Mouse (Mus musculus) liver, embryonic 15.5 days (tissue): ENCODE data around the gene Neurog1. TPM values are rescaled to one million over a fixed set of nuclear protein-coding genes. Genes with fewer than 3 reads are reported as not detected.

Experiments used
- ATAC-seq: fragments of 200-750 bp; cut with Nextera tagmentation; 2 replicates; pipeline ENCODE4 v1.8.0; 2017; ENCODE audit warnings: moderate number of reproducible peaks, mild to moderate bottlenecking, moderate library complexity; ENCODE audit not compliant: insufficient read depth
- H3K27ac ChIP-seq: fragments of 300-500 bp; sonication (generic); replicated peaks from 2 replicates; pipeline ENCODE4 v1.5.1; 2015; ENCODE audit warnings: mild to moderate bottlenecking, inconsistent platforms
- H3K27me3 ChIP-seq: fragments of 300-500 bp; sonication (generic); 2 replicates; pipeline ENCODE4 v1.6.1; 2015; ENCODE audit warnings: mild to moderate bottlenecking, inconsistent platforms
- H3K36me3 ChIP-seq: fragments of 300-500 bp; sonication (generic); replicated peaks from 2 replicates; pipeline ENCODE4 v1.6.1; 2015; ENCODE audit warnings: moderate library complexity, mild to moderate bottlenecking, inconsistent platforms
- H3K4me1 ChIP-seq: fragments of 300-500 bp; sonication (generic); replicated peaks from 2 replicates; pipeline ENCODE4 v1.6.1; 2015; ENCODE audit warnings: inconsistent platforms
- H3K4me2 ChIP-seq: fragments of 300-500 bp; sonication (generic); 2 replicates; pipeline ENCODE4 v1.6.1; 2015; ENCODE audit warnings: moderate library complexity, mild to moderate bottlenecking, inconsistent platforms
- H3K4me3 ChIP-seq: fragments of 300-500 bp; sonication (generic); replicated peaks from 2 replicates; pipeline ENCODE4 v1.5.1; 2015; ENCODE audit warnings: mild to moderate bottlenecking, inconsistent platforms
- H3K9ac ChIP-seq: fragments of 300-500 bp; sonication (generic); 2 replicates; pipeline ENCODE4 v1.6.1; 2015; ENCODE audit warnings: moderate library complexity, mild to moderate bottlenecking, inconsistent platforms
- H3K9me3 ChIP-seq: fragments of 300-500 bp; sonication (generic); replicated peaks from 2 replicates; pipeline ENCODE4 v1.6.1; 2016; ENCODE audit warnings: inconsistent platforms
- WGBS: fragments of 180-500 bp; shearing (Covaris S2); methylation state at CpG from one replicate; pipeline ENCODE4 v1.1.7; 2015; ENCODE audit warnings: mixed read lengths; ENCODE audit not compliant: insufficient replicate concordance; 5-methylcytosine and 5-hydroxymethylcytosine counted together
- polyA plus RNA-seq: library from polyadenylated mRNA; unstranded; fragments of >200 nt; fragmentation: Nextera tagmentation; extraction: Ambion mirVana; gene quantifications from 2 replicates; pipeline ENCODE4 v1.2.1, GENCODE M21; 2015

The Neurog1 gene
- polyA plus RNA-seq, 1 experiment from 2014 or later: not detected

DNA sequence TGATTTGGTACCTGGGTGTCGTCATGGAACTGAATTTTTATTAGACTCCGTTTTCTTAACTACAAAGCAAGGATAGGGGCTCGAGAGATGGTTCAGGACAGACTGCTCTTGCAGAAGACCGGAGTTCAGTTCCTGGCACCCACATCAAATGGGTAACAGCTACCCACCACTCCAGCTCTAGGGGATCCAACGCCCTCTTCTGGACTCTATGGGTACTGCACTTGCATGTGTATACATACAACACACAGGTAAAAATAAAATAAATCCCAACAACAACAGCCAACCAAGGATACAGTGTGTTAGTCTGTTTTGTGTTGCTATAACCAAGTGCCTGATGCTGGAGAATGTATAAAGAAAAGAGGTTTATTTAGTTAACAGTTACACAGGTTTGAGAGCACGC, 28.4 kb upstream of the Neurog1 start:
- H3K36me3 ChIP-seq: no peaks in the 10 kb centered on the region
- no peaks in the 10 kb centered on the region for H3K4me1 ChIP-seq
- no peak overlapping the region for H3K4me2 ChIP-seq
- no peak for ATAC-seq
- H3K27ac ChIP-seq: no peak overlapping the region
- 63% methylated on average over 6 of the region's 6 CpGs for WGBS
- no peaks in the 10 kb centered on the region for H3K9me3 ChIP-seq
- H3K9ac ChIP-seq: no peak overlapping the region
- H3K4me3 ChIP-seq: no peak overlapping the region
- H3K27me3 ChIP-seq: no peaks in the 10 kb centered on the region

DNA sequence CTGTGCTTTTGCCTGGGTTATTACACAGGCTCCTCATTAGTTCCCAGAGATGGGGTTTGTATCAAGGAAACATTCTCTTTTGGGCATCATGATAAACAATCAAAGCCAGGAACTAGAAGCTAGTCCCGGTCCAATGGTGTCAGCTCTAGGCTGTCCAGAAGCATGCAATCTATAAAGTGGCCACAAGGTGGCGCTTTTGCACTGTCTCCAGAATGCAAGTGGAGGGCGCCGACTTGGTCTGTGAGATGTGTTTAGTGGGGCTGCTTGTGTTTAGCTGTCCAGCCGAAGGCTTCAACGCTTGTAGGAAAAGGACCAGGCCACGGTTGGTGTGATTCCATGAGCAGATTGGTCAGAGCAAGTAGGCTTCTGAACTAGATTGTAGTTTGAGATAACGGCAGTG, 27.5 kb upstream of the Neurog1 start:
- ATAC-seq: no peak
- Histone ChIP-seq H3K36me3 (no peaks in the 10 kb centered on the region), H3K27me3 (no peaks in the 10 kb centered on the region), H3K4me3 (no peak overlapping the region), H3K9me3 (no peaks in the 10 kb centered on the region), H3K9ac (no peak overlapping the region), H3K4me1 (no peaks in the 10 kb centered on the region), H3K4me2 (no peak overlapping the region), H3K27ac (no peak overlapping the region)
- WGBS: 19% methylated on average over 8 of the region's 8 CpGs

DNA sequence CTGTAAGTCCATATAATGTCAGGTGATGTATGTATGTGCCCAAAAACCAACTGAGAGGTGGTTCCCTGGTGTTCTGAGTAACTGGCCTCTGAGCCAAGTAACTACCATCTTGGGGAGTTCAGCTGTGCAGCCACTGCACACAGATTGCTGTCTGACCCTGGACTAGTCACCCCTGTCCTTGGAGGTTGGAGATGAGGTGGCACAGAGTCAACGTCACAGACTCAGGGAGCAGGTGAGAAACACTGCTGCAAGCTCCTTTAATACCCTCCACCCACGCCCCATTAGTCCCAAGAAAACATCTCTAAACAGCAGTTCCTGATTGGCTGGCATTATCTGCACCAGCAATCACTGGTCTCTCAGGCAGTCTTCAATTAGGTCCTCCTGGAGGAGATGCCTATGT, 23.2 kb upstream of the Neurog1 start:
- Histone ChIP-seq H3K36me3 (no peaks in the 10 kb centered on the region), H3K4me3 (no peak overlapping the region), H3K4me2 (no peak overlapping the region), H3K9ac (no peak overlapping the region), H3K9me3 (no peaks in the 10 kb centered on the region), H3K27ac (no peak overlapping the region), H3K27me3 (peaks cover 3% of the 10 kb centered on the region; the same call in 1 of the 2 replicates), H3K4me1 (no peaks in the 10 kb centered on the region)
- WGBS: 42% methylated on average over 2 of the region's 2 CpGs
- no peak for ATAC-seq

DNA sequence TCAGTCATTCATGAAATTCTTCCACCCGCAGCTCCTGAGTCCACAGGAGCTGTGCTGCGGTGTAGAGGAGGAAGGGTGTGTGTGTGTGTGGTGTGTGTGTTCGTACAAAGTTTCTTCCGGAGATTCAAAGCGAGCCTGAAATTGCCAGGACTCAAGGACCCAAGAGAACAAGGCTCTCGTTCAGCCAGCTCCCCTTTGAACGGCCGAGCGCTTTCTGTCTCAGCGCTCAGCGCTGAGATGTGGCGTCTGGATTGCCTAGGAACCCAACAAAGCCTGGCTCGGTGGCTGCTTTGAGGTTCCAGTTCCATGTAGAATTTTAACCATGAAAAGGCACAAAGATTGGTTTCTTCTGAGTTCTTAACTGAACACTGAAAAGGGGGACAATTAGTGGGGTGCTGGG, 18.2 kb upstream of the Neurog1 start:
- ATAC-seq: no peak

DNA sequence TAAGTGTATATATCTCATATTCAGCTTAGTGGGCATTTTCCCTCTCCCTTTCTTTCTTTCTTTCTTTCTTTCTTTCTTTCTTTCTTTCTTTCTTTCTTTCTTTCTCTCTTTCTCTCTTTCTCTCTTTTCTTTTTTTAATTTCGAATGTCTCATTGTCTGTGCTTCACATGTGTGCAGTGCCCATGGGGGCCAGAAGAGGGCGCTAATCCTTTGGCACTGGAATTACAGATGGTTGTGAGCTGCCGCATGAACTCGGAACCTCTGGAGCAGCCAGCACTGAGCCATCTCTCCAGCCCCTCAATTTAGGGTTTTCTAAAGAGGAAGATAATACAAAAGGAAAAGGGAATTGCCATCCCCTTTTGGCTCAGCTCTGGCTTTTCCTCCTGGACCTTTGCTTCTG, 15.4 kb upstream of the Neurog1 start:
- Histone ChIP-seq H3K4me3 (no peak overlapping the region), H3K36me3 (no peaks in the 10 kb centered on the region), H3K4me2 (no peak overlapping the region), H3K4me1 (no peaks in the 10 kb centered on the region), H3K27me3 (peaks cover 19% of the 10 kb centered on the region), H3K27ac (no peak overlapping the region), H3K9ac (no peak overlapping the region), H3K9me3 (no peaks in the 10 kb centered on the region)
- no peak for ATAC-seq
- 70% methylated on average over 4 of the region's 4 CpGs for WGBS

More for the DNA sequence above, 18.2 kb upstream of the Neurog1 start:
- H3K4me3 ChIP-seq: no peak overlapping the region
- no peak overlapping the region for H3K4me2 ChIP-seq
- H3K27ac ChIP-seq: no peak overlapping the region
- no peak overlapping the region for H3K9ac ChIP-seq
- WGBS: 62% methylated on average over 13 of the region's 13 CpGs
- no peaks in the 10 kb centered on the region for H3K9me3 ChIP-seq
- no peaks in the 10 kb centered on the region for H3K36me3 ChIP-seq
- no peaks in the 10 kb centered on the region for H3K4me1 ChIP-seq
- H3K27me3 ChIP-seq: peaks cover 10% of the 10 kb centered on the region; the same call in 1 of the 2 replicates

DNA sequence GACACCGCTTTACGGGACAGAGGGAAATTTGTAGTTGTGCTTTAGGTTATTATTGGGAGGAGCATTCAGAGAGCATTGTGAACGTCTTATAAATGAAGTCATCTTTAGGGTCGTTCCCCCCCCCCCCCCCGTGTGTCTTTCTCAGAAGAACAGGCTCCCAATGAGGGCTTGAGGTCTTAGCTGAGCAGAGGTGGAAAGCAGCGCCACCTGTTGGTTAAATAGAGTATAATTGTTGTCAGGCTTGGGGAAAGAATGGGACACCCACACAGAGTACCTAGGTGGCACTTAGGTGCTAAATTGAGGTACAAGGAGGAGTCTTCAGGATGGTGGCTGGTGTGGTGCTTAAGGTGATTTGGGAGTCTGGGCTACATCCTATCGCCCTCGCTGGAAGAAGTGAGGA, 14.5 kb upstream of the Neurog1 start:
- H3K4me2 ChIP-seq: no peak overlapping the region
- no peak overlapping the region for H3K27ac ChIP-seq
- no peaks in the 10 kb centered on the region for H3K9me3 ChIP-seq
- no peak for ATAC-seq
- H3K27me3 ChIP-seq: peaks cover 29% of the 10 kb centered on the region
- no peak overlapping the region for H3K4me3 ChIP-seq
- no peak overlapping the region for H3K9ac ChIP-seq
- no peaks in the 10 kb centered on the region for H3K36me3 ChIP-seq
- H3K4me1 ChIP-seq: no peaks in the 10 kb centered on the region
- WGBS: 36% methylated on average over 8 of the region's 8 CpGs

DNA sequence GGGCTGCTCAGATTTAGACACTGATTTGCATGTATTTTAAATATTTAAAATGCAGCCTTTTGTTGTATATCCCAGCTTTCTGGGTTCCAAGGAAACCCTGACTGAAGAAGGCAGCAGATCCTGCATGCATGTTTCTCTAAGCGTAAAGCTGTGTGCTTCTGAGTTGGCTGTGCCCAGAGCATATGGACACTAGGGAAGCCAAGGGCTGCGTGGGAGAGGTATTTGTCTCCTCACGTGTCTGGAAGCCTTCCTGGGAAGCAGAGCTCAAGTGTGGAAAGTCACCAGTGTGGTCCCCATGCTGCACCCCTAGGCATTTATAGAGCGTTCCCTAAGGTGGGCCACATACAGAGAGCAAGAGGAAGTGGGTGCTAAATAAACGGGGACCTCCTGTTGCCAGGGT, 13.7 kb upstream of the Neurog1 start:
- ATAC-seq: no peak
- WGBS: 44% methylated on average over 5 of the region's 5 CpGs
- Histone ChIP-seq H3K27me3 (peaks cover 37% of the 10 kb centered on the region), H3K4me1 (no peaks in the 10 kb centered on the region), H3K4me3 (no peak overlapping the region), H3K9me3 (no peaks in the 10 kb centered on the region), H3K9ac (no peak overlapping the region), H3K36me3 (no peaks in the 10 kb centered on the region), H3K4me2 (no peak overlapping the region), H3K27ac (no peak overlapping the region)

DNA sequence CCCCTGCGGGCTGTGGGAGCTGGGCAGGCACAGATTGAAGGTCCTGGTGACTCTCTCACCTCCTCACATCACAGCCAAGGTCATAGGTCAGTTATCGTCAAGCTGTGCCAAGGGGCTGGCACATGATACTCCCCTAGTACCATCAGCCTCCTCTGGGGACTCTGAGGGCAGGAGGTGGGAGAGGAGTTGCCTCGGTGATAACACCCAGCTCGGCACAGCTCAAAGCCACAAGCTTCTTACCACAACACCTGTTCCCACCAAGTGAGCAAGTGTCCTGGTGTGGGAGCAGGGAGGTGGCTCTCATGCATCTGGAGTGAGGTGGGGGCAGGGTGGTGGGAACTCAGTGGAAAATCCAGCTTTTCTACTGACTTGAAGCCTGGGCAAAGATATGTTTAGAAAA, 10.3 kb upstream of the Neurog1 start:
- Histone ChIP-seq H3K9ac (no peak overlapping the region), H3K27me3 (peaks cover 67% of the 10 kb centered on the region), H3K4me2 (no peak overlapping the region), H3K4me3 (no peak overlapping the region), H3K36me3 (no peaks in the 10 kb centered on the region), H3K27ac (no peak overlapping the region), H3K9me3 (no peaks in the 10 kb centered on the region), H3K4me1 (no peaks in the 10 kb centered on the region)
- WGBS: 35% methylated on average over 4 of the region's 4 CpGs
- no peak for ATAC-seq

DNA sequence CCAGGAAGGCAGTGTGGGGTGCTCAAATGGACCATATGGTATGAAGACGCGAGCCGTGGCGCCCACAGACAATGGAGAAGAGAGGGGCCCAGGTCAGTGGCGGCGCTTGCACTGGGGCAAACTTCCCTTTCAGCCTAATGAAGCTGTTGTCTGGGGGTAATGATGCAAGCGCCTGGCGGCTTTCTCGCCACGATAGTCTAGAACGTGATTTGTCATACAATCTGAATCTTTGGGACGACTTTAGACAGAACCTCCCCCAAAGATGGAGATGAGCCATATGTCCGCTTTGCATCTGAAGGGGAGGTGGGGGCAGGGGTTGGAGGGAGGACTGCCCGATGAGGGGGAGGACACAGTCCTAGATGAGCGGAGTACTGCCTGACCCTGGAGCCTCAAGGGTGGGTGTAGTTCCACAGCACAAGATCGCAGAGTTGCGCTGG, 8.4 kb upstream of the Neurog1 start:
- no peaks in the 10 kb centered on the region for H3K4me1 ChIP-seq
- no peak overlapping the region for H3K27ac ChIP-seq
- WGBS: 3% methylated on average over 17 of the region's 17 CpGs
- peaks cover 80% of the 10 kb centered on the region for H3K27me3 ChIP-seq
- no peak overlapping the region for H3K4me2 ChIP-seq
- H3K9me3 ChIP-seq: no peaks in the 10 kb centered on the region
- no peak for ATAC-seq
- H3K4me3 ChIP-seq: no peak overlapping the region
- H3K9ac ChIP-seq: no peak overlapping the region
- H3K36me3 ChIP-seq: no peaks in the 10 kb centered on the region

DNA sequence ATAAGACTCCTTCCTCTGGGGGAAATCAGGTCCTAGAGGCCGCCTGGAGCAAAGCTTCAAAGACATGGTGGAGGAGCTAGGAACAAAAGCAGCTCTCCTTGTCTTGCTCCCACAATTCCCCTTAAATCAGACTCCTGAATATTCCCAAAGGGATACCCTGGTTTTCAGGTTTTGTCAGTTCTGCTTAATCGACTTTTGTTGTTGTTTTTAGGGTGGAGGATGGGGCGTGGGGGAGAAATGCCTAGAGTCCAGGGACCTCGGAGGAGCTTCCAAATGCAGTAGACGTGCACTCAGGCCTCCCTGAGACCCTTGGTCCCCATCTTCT, 7.9 kb upstream of the Neurog1 start:
- ATAC-seq: no peak
- H3K27me3 ChIP-seq: peaks cover 84% of the 10 kb centered on the region
- 4% methylated on average over 5 of the region's 5 CpGs for WGBS
- H3K27ac ChIP-seq: no peak overlapping the region
- no peak overlapping the region for H3K9ac ChIP-seq
- no peak overlapping the region for H3K4me2 ChIP-seq
- no peaks in the 10 kb centered on the region for H3K9me3 ChIP-seq
- no peak overlapping the region for H3K4me3 ChIP-seq
- no peaks in the 10 kb centered on the region for H3K4me1 ChIP-seq
- no peaks in the 10 kb centered on the region for H3K36me3 ChIP-seq

DNA sequence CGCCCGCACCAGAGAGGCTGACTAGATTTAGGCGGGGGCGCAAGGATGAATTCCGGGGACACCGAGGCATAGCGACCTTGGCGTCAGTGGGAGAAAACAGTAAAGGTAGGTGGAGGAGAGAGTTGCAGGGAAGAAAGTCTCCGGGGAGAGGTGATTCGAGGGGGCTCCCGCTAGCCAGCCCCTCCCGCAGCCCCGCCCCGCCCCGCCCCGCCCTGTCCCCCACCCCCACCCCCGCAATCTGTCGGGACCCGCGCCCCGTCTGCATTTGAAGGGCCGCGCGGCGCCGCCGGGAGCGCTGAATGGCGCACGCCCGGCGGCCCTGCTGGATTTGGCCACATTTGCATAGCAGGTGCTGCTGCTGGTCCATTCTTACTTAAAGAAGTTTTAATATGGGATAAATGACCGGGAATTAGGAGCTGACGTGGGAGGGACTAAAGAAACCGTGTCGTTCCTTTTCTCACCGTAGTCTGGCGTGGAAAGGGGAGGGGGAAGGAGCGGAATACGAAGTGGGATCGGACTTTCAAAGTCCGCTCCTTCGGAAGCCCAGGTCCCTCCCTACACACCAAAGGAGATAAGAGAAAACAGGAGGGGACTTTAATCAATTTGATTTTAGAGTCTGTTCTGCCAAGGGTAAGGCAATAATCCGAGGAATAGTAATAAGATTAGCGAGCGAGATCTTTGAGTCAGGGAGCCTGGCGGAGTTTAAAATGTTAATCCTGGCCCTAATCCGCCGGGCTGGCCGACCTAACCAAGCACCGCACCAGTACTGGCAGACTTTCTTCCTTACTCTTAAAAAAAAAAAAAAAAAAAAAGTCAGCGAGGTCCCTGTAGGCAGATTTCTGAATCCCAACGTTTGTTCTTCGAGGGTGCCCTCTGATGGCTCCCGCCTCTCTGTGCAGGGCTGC, 7.3 kb upstream of the Neurog1 start:
- no peak overlapping the region for H3K4me2 ChIP-seq
- no peak overlapping the region for H3K4me3 ChIP-seq
- H3K27me3 ChIP-seq: peaks cover 90% of the 10 kb centered on the region
- H3K36me3 ChIP-seq: no peaks in the 10 kb centered on the region
- no peak overlapping the region for H3K9ac ChIP-seq
- no peaks in the 10 kb centered on the region for H3K9me3 ChIP-seq
- WGBS: 2% methylated on average over 51 of the region's 55 CpGs
- H3K4me1 ChIP-seq: no peaks in the 10 kb centered on the region
- no peak overlapping the region for H3K27ac ChIP-seq
- ATAC-seq: no peak
